Mouse (Mus musculus) testis, adult 2 months (tissue): ENCODE measurements around the gene Arhgap32.

ENCODE experiments used
- CTCF ChIP-seq: fragments of 200-500 bp; IDR thresholded peaks from 2 replicates; pipeline ENCODE4 v1.5.1; 2012; ENCODE audit warnings: low read depth, mild to moderate bottlenecking, inconsistent platforms, low read length, moderate library complexity; ENCODE audit not compliant: control insufficient read depth, insufficient read depth, insufficient replicate concordance
- POLR2A ChIP-seq: fragments of 200-500 bp; IDR thresholded peaks from 2 replicates; pipeline ENCODE4 v1.6.1; 2012; ENCODE audit warnings: low read depth, mild to moderate bottlenecking, inconsistent platforms, low read length, moderate library complexity; ENCODE audit not compliant: control insufficient read depth

DNA sequence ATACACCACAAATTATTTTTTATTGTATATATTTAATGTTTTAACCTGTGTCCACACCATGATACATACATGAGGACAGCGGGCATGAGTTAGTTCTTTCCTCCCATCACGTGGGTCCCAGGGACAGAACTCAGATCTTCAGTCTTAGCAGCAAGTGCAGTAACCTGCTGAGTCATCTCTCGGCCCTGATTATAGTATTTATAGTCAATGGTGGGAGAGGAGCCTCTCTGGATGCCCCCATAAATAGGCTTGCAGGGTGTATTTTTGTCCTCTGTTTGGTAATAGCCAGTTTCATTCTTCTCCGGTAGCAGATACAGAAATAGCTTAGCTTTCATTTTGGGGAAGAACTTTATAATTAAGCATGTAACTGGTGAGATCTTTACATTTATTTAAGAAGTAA lies 103.5 kb downstream of the Arhgap32 start:
- TF ChIP-seq CTCF (no peak), POLR2A (no peak)
